Mouse (Mus musculus) activated CD4-positive, CD25-positive, alpha-beta regulatory T cell (primary cell): ENCODE data around the gene Hmga1. TPM values are rescaled to one million over a fixed set of nuclear protein-coding genes. Genes with fewer than 3 reads are reported as not detected.

ENCODE experiments used
- polyA plus RNA-seq, 2 experiments: library from polyadenylated mRNA; unstranded; fragments of 100-300 nt; shearing (Covaris generic); gene quantifications; one replicate each; pipeline ENCODE4 v1.2.1; 2017

Hmga1 gene
- polyA plus RNA-seq = 100 to 1,000 TPM in 1 of 2 experiments, 10 to 100 TPM in 1; 92.2 to 108 TPM

DNA sequence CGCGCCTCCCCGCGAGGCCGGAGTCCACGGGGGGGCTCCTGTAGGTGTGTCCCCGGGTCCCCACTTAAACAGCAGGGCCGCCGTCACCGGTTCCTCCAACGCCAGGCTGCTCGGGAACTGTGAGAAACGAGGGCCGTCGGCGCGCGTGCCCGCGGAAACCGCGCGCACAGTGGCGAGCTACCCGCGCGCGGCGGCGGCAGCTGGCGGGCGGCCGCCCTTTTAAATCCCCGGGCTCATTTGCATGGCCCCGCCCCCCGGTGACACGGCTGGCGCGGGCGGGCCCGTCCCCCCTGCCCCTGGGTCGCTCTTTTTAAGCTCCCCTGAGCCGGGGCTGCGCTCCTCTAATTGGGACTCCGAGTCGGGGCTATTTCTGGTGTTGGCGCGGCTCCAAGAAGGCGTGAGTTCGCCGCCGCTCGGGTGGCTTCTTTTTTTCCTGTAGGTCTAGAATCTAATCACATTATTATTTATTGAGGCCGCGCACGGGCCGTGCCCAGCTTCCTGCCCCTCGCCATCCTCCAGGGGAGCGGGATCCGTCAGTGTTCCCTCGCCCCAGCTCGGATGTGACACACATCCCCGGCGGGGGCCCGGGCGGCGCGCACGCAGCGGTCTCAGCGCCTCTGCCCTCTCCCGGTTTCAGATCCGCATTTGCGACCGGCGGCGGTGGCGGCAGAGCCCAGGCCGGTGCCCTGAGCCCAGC is at the start of gene Hmga1:
TSS of gene Hmga1 (plus strand) at position 183 of the 697 bp plus-strand sequence.

DNA sequence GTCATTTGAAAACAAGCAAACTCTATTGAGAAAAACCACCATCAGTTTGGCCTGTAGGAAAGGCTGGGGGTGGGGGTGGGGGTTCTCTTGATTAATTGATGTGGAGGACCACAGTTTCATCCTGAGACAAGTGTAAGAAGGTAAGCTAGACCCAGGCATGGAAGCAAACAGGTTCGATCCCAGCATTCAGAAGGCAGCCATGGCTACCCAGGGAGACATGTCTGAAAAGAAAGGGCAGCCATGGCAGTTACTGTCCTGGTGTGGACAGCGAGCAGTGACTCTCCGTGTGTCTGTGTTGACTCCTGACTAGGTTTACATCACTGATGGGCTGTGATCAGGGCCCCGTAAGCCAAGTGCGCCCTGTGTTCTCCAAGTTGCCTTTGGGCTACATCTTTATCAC is 35.0 kb upstream of the Hmga1 start, which contains the start of gene Grm4:
TSS of gene Grm4 (minus strand) at position 101 of the 400 bp plus-strand sequence.

DNA sequence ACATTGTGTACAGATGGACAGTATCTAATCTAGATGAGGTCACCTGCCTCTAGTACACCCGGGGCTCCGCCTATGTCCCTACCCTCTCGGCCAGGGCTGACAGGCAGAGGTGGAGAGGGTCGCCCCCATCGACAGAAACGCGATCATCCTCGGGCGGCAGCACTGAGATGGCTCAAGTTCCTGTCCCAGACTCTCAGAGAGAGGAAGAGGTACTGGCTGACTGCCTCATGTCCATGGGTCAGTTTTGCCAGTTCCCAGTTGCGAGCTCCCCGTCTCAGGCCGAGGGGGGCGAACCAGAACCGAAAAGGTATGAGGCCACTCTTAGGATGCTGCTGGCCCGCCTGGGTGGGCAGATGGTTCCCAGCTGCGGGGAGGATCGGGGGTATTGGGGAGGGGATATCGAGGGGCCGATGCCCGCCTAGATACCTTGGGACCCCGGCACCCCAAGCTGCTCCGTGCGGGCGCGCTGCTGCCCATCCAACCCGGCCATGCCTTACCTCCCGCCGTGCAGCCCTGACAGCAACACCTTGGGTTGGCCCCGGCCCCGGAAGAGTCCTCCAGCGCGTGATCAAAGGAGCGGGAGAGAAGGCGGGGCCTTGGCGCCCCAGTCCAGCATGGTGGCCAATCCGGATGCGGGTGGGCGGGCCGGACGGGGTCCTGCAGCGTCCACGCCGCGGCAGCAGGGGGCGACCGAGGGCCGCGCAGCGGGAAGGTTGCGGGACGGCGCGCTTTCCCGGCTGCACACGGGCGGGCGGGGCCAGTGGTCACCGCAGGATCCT is 9.1 kb downstream of the Hmga1 start, which contains the start of gene AI413582:
TSS of gene AI413582 (minus strand) at position 594 of the 779 bp plus-strand sequence.

Other genes with a start within 250 kb of the Hmga1 start
- gene Grm4, start 35.1 kb upstream of the Hmga1 start, polyA plus RNA-seq = not detected
- gene AI413582, start 9.3 kb downstream of the Hmga1 start, polyA plus RNA-seq = 100 to 1,000 TPM; 153 to 165 TPM
- 10 to 100 TPM; 60.3 to 68.8 TPM for gene Nudt3, start 67.0 kb downstream of the Hmga1 start, polyA plus RNA-seq
- not detected for gene RPS10-NUDT3, start 78.7 kb downstream of the Hmga1 start, polyA plus RNA-seq
- 1,000 to 10,000 TPM in 1 of 2 experiments, 100 to 1,000 TPM in 1; 907 to 1,598 TPM for gene Rps10, start 80.2 kb downstream of the Hmga1 start, polyA plus RNA-seq
- 10 to 100 TPM; 34.6 to 81.2 TPM for gene Pacsin1, start 99.0 kb downstream of the Hmga1 start, polyA plus RNA-seq
- under 1 TPM in 1 of 2 experiments, not detected in 1; 0.28 TPM for gene Spdef, start 172.5 kb downstream of the Hmga1 start, polyA plus RNA-seq